Mouse (Mus musculus): ENCODE data around the gene March9.

GRCm38 (mm10) chr10:127103631-127104030, 43.6 kb upstream of the March9 start:
- TF ChIP-seq CTCF (IDR thresholded peaks at IDR 0.05; ENCODE audit: extremely low read depth, insufficient read depth, low read length) (no peak), POLR2A (IDR thresholded peaks at IDR 0.05; ENCODE audit: extremely low read depth, insufficient read depth, low read length) (no peak)
